Mouse (Mus musculus): ENCODE measurements around the gene Scn8a. TPM values are rescaled to one million over a fixed set of nuclear protein-coding genes. Genes with fewer than 3 reads are reported as not detected.

Gene Scn8a
- polyA plus RNA-seq, 1 experiment, result 0.45 TPM

DNA sequence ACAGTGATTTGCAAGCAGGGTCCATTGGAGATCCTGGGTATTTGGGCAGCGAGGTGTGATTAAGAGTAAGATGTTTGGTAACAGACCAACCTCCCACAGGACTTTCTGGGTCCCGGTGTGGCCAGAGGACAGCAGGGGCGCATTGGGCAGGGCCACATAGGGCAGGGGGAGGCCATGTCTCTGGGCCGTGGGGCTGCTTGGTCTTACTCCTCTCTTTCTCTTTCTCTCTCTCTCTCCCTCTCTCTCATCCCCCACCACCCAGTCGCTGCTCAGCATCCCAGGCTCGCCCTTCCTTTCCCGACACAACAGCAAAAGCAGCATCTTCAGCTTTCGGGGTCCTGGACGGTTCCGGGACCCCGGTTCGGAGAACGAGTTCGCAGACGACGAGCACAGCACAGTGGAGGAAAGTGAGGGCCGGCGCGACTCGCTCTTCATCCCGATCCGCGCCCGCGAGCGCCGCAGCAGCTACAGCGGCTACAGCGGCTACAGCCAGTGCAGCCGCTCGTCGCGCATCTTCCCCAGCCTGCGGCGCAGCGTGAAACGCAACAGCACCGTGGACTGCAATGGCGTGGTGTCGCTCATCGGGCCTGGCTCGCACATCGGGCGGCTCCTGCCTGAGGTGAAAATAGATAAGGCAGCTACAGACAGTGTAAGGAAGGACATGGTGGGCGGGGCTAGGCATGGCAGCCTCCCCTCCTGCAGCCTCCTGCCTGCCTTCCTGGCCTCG lies 113.9 kb downstream of the Scn8a start:
- no peak overlapping the region for H3K27ac ChIP-seq (ENCODE audit: insufficient read depth, low read depth, low read length)
- H3K4me1 ChIP-seq (ENCODE audit: control insufficient read depth, insufficient read depth, low read length), result no peaks in the 10 kb centered on the region
- 1% methylated on average over 46 of the region's 46 CpGs for WGBS
- H3K27me3 ChIP-seq (replicated peaks; ENCODE audit: control insufficient read depth, insufficient read depth, low read length), result peaks cover 1% of the 10 kb centered on the region; the same call in 1 of the 2 replicates
- DNase-seq, result peak; percentile 9
- TF ChIP-seq CTCF (conservative IDR thresholded peaks at IDR 0.05; ENCODE audit: insufficient read depth, insufficient read length, low read depth, low read length) (peak; percentile 17; the same call in 1 of the 2 replicates), POLR2A (IDR thresholded peaks at IDR 0.05; ENCODE audit: low read depth, low read length) (no peak)
- H3K36me3 ChIP-seq (ENCODE audit: control insufficient read depth, insufficient read depth, low read length), result no peaks in the 10 kb centered on the region
- H3K4me3 ChIP-seq (ENCODE audit: insufficient read depth, low read depth, low read length), result peak overlapping the region; percentile 60

GRCm38 (mm10) chr15:100984154-100984893 lies 114.7 kb downstream of the Scn8a start:
- peak overlapping the region; percentile 60; the same call in 1 of the 2 replicates for H3K4me3 ChIP-seq (ENCODE audit: insufficient read depth, low read depth, low read length)
- WGBS, result 19% methylated on average over 12 of the region's 12 CpGs
- H3K27ac ChIP-seq (ENCODE audit: insufficient read depth, low read depth, low read length), result no peak overlapping the region
- TF ChIP-seq CTCF (conservative IDR thresholded peaks at IDR 0.05; ENCODE audit: insufficient read depth, insufficient read length, low read depth, low read length), result no peak
- no peak for TF ChIP-seq POLR2A (IDR thresholded peaks at IDR 0.05; ENCODE audit: low read depth, low read length)
- H3K4me1 ChIP-seq (ENCODE audit: control insufficient read depth, insufficient read depth, low read length), result no peaks in the 10 kb centered on the region
- H3K27me3 ChIP-seq (replicated peaks; ENCODE audit: control insufficient read depth, insufficient read depth, low read length), result peaks cover 1% of the 10 kb centered on the region; the same call in 1 of the 2 replicates
- no peaks in the 10 kb centered on the region for H3K36me3 ChIP-seq (ENCODE audit: control insufficient read depth, insufficient read depth, low read length)
- no peak for DNase-seq

GRCm38 (mm10) chr15:100986479-100986878 lies 116.8 kb downstream of the Scn8a start:
- Histone ChIP-seq H3K4me1 (ENCODE audit: control insufficient read depth, insufficient read depth, low read length) (no peaks in the 10 kb centered on the region), H3K36me3 (ENCODE audit: control insufficient read depth, insufficient read depth, low read length) (no peaks in the 10 kb centered on the region), H3K27ac (ENCODE audit: insufficient read depth, low read depth, low read length) (no peak overlapping the region), H3K4me3 (ENCODE audit: insufficient read depth, low read depth, low read length) (no peak overlapping the region), H3K27me3 (replicated peaks; ENCODE audit: control insufficient read depth, insufficient read depth, low read length) (peaks cover 1% of the 10 kb centered on the region; the same call in 1 of the 2 replicates)
- WGBS, result 82% methylated on average over 10 of the region's 10 CpGs
- DNase-seq, result no peak
- TF ChIP-seq CTCF (conservative IDR thresholded peaks at IDR 0.05; ENCODE audit: insufficient read depth, insufficient read length, low read depth, low read length) (no peak), POLR2A (IDR thresholded peaks at IDR 0.05; ENCODE audit: low read depth, low read length) (no peak)

DNA sequence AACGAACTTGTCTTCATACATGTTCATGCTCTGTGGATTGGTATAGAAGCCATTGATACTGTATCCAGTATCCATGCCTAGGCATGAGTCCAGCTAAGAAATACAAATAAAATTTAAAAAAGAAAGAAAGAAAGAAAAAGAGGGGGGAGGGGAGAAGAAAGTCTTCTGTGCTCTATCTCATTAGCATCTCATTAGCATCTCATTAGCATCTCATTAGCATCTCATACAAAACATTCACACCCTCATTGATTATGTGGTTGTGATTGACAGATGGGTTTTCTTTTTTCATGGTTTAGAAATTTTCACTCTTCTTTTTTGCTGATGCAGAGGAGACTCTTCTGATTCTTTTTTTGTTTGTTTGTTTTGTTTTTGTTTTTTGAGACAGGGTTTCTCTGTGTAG lies 117.4 kb downstream of the Scn8a start:
- Histone ChIP-seq H3K27me3 (replicated peaks; ENCODE audit: control insufficient read depth, insufficient read depth, low read length) (peaks cover 1% of the 10 kb centered on the region; the same call in 1 of the 2 replicates), H3K27ac (ENCODE audit: insufficient read depth, low read depth, low read length) (no peak overlapping the region), H3K36me3 (ENCODE audit: control insufficient read depth, insufficient read depth, low read length) (no peaks in the 10 kb centered on the region), H3K4me1 (ENCODE audit: control insufficient read depth, insufficient read depth, low read length) (no peaks in the 10 kb centered on the region), H3K4me3 (ENCODE audit: insufficient read depth, low read depth, low read length) (no peak overlapping the region)
- 88% methylated on average over 1 of the region's 1 CpGs for WGBS
- TF ChIP-seq CTCF (conservative IDR thresholded peaks at IDR 0.05; ENCODE audit: insufficient read depth, insufficient read length, low read depth, low read length) (no peak), POLR2A (IDR thresholded peaks at IDR 0.05; ENCODE audit: low read depth, low read length) (no peak)
- DNase-seq, result no peak

DNA sequence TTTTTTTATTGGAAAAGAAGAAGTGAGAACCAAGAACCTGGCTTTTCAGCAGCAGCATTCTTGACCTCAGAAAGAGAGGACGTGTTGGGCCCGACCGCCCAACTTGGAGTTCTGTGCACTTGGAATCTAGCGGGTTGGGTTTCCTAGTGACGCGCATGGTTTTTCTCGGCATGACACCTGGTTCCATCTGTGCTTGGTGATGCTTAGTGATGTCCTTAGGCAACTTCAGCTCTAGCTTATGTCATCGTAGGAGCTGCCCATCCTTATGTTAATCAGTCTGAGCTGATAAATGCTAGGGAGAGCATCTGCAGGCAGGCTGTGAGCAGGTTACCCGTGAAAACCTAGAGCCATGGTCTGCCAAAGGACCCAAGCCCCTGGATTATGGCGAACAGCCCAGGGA lies 120.6 kb downstream of the Scn8a start:
- no peak for DNase-seq
- no peak overlapping the region for H3K4me3 ChIP-seq (ENCODE audit: insufficient read depth, low read depth, low read length)
- no peak overlapping the region for H3K27ac ChIP-seq (ENCODE audit: insufficient read depth, low read depth, low read length)
- TF ChIP-seq POLR2A (IDR thresholded peaks at IDR 0.05; ENCODE audit: low read depth, low read length) (no peak), CTCF (conservative IDR thresholded peaks at IDR 0.05; ENCODE audit: insufficient read depth, insufficient read length, low read depth, low read length) (no peak)
- no peaks in the 10 kb centered on the region for H3K4me1 ChIP-seq (ENCODE audit: control insufficient read depth, insufficient read depth, low read length)
- no peaks in the 10 kb centered on the region for H3K27me3 ChIP-seq (replicated peaks; ENCODE audit: control insufficient read depth, insufficient read depth, low read length)
- H3K36me3 ChIP-seq (ENCODE audit: control insufficient read depth, insufficient read depth, low read length), result no peaks in the 10 kb centered on the region
- 94% methylated on average over 10 of the region's 10 CpGs for WGBS

DNA sequence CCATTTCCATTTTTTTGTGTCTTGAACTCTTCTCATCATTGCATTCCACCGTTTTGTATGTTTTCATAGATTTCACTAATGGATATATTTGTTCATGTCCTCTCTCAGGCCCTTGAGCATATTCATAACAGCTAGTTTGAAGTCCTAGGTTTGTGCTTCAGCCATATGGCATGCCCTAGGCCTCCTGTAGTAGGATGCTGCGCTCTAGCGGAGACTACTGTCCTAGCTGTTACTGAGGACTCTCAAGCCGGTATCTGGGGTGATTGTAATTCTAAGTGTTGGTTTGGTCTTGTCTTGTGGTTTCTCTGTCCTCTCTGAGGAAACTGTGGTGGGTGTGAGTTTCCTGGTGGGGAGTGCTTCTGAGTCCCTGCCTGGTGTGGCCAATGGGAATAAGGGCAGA lies 127.4 kb downstream of the Scn8a start:
- no peak overlapping the region for H3K27ac ChIP-seq (ENCODE audit: insufficient read depth, low read depth, low read length)
- H3K27me3 ChIP-seq (replicated peaks; ENCODE audit: control insufficient read depth, insufficient read depth, low read length), result no peaks in the 10 kb centered on the region
- TF ChIP-seq CTCF (conservative IDR thresholded peaks at IDR 0.05; ENCODE audit: insufficient read depth, insufficient read length, low read depth, low read length), result peak; percentile 62
- no peak for TF ChIP-seq POLR2A (IDR thresholded peaks at IDR 0.05; ENCODE audit: low read depth, low read length)
- H3K4me3 ChIP-seq (ENCODE audit: insufficient read depth, low read depth, low read length), result no peak overlapping the region
- H3K36me3 ChIP-seq (ENCODE audit: control insufficient read depth, insufficient read depth, low read length), result no peaks in the 10 kb centered on the region
- peak; percentile 20 for DNase-seq
- H3K4me1 ChIP-seq (ENCODE audit: control insufficient read depth, insufficient read depth, low read length), result no peaks in the 10 kb centered on the region
- 55% methylated on average over 4 of the region's 4 CpGs for WGBS

- 98% methylated on average over 1 of the region's 1 CpGs for WGBS
- no peak for DNase-seq
- H3K27me3 ChIP-seq (replicated peaks; ENCODE audit: control insufficient read depth, insufficient read depth, low read length), result no peaks in the 10 kb centered on the region
- H3K27ac ChIP-seq (ENCODE audit: insufficient read depth, low read depth, low read length), result no peak overlapping the region
- H3K36me3 ChIP-seq (ENCODE audit: control insufficient read depth, insufficient read depth, low read length), result no peaks in the 10 kb centered on the region
- no peaks in the 10 kb centered on the region for H3K4me1 ChIP-seq (ENCODE audit: control insufficient read depth, insufficient read depth, low read length)
- no peak overlapping the region for H3K4me3 ChIP-seq (ENCODE audit: insufficient read depth, low read depth, low read length)
- no peak for TF ChIP-seq POLR2A (IDR thresholded peaks at IDR 0.05; ENCODE audit: low read depth, low read length)
- no peak for TF ChIP-seq CTCF (conservative IDR thresholded peaks at IDR 0.05; ENCODE audit: insufficient read depth, insufficient read length, low read depth, low read length)
Observed at GRCm38 (mm10) chr15:101001685-101002084, 132.0 kb downstream of the Scn8a start.
